Mouse (Mus musculus) urinary bladder, postnatal 4 days (tissue): ENCODE measurements around the gene Vmn2r73.
"Not testable (repeated sequence)": the region's sequence is repeated elsewhere in the genome, so short reads cannot be mapped to it uniquely, and the experiment has no call there.

Source experiments
- DNase-seq, 2 experiments: peaks; one replicate each; pipeline ENCODE4 v3.0.0; 2021 to 2022; ENCODE audit warnings: low spot score in 2 of 2

Gene Vmn2r73

DNA sequence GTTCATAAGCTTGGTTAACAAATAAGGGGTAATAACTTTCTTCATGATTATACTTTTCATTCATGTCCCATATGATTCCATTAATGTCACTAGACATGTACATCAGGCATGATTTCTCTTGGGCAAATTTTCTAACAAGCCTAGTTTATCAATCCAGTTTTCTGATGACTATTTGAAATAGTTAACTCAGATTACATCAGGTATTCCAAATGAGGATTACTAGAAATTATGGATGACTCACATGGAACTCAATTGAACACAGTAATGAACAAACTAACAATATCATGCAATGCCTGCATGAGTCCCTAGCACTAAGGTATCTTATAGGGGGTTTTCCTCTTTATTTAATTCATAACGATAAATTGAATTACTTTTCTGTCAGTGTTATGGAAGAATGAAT, at the start of gene Vmn2r73:
TSS of gene Vmn2r73 (minus strand) at position 101 of the 400 bp plus-strand sequence.
- no peak for DNase-seq

DNA sequence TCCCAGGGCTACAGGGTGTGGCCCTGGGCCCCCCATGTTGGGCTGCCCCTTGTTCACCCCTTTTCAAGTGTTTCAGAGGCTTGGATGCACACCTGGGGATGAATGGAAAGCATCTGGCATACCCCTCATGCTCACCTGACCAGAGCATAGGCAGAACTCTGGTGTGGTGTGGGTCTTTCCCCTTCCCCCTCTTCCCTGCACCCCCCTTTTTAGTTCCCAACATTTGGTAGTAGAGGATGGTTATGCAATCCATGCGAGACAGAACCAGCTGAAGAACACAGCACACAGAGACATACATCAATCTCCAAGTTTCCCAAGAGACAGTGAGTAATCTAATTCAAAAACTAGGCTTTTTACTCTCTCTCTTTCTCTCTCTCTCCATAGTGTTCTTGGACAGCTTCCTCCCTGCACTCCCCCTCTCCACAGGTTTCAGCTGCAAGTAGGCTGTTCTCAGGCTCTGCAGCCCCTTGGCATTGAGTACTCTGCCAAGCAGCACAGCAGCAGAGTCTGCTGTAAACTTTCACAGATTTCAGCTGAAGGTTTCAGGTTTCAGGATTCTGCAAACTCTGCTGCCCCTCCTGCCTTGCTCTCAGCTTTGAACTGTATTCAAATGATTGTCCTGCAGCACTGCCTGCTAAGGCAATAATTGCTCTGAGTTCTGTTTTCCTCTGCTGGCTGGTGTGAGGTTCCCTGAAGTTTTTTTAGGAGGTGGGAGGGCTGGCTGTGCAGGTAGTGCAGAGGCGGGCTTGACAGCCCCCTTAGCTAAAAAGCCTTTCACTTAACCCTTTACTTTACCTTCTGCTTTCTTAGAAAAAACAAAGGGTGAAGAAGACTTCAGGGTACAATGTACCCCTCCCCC, 35.7 kb downstream of the Vmn2r73 start:
- no peak for DNase-seq

DNA sequence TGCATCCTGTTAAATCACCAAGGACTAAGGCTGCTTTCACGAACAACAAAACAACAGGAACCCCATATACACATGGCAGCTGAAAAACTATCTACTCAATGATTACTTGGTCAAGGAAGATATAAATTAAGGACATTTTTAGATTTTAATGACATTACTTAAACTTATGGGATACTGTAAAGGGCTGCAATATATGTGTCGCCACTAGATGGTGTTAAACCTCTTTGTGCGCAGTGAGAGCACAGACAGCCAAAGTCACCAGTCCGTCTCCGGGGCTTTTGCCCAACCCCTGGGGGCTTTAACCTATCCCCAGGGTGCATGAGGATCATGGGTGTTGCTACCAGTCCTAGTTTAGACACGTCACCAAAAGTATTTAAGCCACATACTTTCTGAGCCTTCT, 58.0 kb downstream of the Vmn2r73 start:
- DNase-seq: not testable (repeated sequence)
